Mouse (Mus musculus) intestine, embryonic 16.5 days (tissue): ENCODE results near the gene Igfbp4. TPM values are rescaled to one million over a fixed set of nuclear protein-coding genes. Genes with fewer than 3 reads are reported as not detected.

Experiments
- ATAC-seq: fragments of 200-750 bp; cut with Nextera tagmentation; 2 replicates; pipeline ENCODE4 v1.8.0; 2017; ENCODE audit warnings: moderate TSS enrichment, moderate library complexity
- H3K27ac ChIP-seq: fragments of 300-500 bp; sonication (generic); 2 replicates; pipeline ENCODE4 v1.5.1; 2014; ENCODE audit warnings: mild to moderate bottlenecking, low read length
- H3K27me3 ChIP-seq: fragments of 300-500 bp; sonication (generic); replicated peaks from 2 replicates; pipeline ENCODE4 v1.6.1; 2014; ENCODE audit warnings: low read length, control low read depth, mixed read lengths; ENCODE audit not compliant: control insufficient read depth, insufficient read depth
- H3K36me3 ChIP-seq: fragments of 300-500 bp; sonication (generic); 2 replicates; pipeline ENCODE4 v1.6.1; 2014; ENCODE audit warnings: low read length, control low read depth; ENCODE audit not compliant: control insufficient read depth, insufficient read depth
- H3K4me1 ChIP-seq: fragments of 300-500 bp; sonication (generic); 2 replicates; pipeline ENCODE4 v1.6.1; 2014; ENCODE audit warnings: low read length, control low read depth, mixed read lengths; ENCODE audit not compliant: control insufficient read depth, insufficient read depth
- H3K4me2 ChIP-seq: fragments of 300-500 bp; sonication (generic); 2 replicates; pipeline ENCODE4 v1.6.1; 2014; ENCODE audit warnings: low read depth, low read length, control low read depth
- H3K4me3 ChIP-seq: fragments of 300-500 bp; sonication (generic); 2 replicates; pipeline ENCODE4 v1.5.1; 2014; ENCODE audit warnings: mild to moderate bottlenecking, low read length
- H3K9ac ChIP-seq: fragments of 300-500 bp; sonication (generic); 2 replicates; pipeline ENCODE4 v1.6.1; 2014; ENCODE audit warnings: low read depth, low read length
- H3K9me3 ChIP-seq: fragments of 300-500 bp; sonication (generic); 2 replicates; pipeline ENCODE4 v1.6.1; 2016; ENCODE audit warnings: low read length, control low read depth; ENCODE audit not compliant: control insufficient read depth
- WGBS: fragments of 180-500 bp; shearing (Covaris S2); extraction: QIAGEN DNeasy Blood & Tissue Kit; methylation state at CpG from one replicate; pipeline ENCODE4 v1.1.7; 2014; 5-methylcytosine and 5-hydroxymethylcytosine counted together
- polyA plus RNA-seq: library from polyadenylated mRNA; unstranded; fragments of >200 nt; fragmentation: Nextera tagmentation; extraction: Ambion mirVana; gene quantifications from 2 replicates; pipeline ENCODE4 v1.2.1, GENCODE M21; 2015

Gene Igfbp4
- polyA plus RNA-seq, 1 experiment from 2014 or later, result 352 TPM

DNA sequence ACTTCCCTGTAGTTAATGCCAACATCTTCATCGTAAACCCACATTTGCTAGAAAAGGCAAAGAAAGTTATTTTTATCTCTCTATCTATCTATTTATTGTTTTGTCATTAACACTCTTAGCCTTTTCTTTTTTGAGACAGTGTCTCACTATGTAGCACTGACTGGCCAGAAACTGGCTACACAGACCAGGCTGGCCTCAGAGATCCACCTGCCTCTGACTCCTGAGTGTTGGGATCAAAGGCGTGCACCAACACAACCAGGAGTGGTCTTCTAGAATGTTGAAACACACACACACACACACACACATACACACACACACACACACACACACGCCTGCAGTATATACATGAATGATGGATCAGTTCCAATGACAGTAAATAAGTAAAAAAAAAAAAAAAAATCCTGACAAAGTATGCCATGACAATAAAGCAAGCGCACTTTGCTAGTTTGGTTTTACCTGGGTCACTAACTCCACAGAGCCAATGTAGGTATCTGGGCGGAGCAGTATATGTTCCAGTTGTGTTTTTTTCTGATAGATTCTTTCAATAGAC lies 18.6 kb upstream of the Igfbp4 start:
- H3K4me1 ChIP-seq, result peaks cover 7% of the 10 kb centered on the region
- H3K4me2 ChIP-seq, result peak overlapping the region; percentile 56
- WGBS, result 66% methylated on average over 5 of the region's 5 CpGs
- peak overlapping the region; percentile 19; the same call in 1 of the 2 replicates for H3K9ac ChIP-seq
- no peak for ATAC-seq
- no peaks in the 10 kb centered on the region for H3K27me3 ChIP-seq
- no peaks in the 10 kb centered on the region for H3K9me3 ChIP-seq
- H3K4me3 ChIP-seq, result peak overlapping the region; percentile 78
- no peak overlapping the region for H3K27ac ChIP-seq
- H3K36me3 ChIP-seq, result peaks cover 6% of the 10 kb centered on the region; the same call in 1 of the 2 replicates

DNA sequence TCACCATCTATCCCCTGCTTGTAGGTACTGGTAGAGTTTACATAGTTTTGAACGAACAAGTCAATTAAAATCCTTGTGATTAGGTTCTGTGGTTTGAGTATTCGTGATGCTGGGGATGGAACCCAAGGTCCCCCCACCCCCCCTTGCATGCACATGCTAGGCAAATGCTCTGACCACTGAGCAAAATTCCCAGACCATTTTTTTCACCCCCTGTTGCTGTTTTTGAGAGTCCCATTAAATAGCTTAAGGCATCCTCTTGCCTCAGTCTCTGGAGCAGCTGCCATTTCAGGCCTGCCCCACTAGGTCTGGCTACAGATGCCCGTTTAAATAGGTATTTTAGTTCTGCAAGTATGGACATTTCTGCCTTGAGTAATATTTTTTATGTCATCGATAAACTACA lies 17.9 kb upstream of the Igfbp4 start:
- peaks cover 6% of the 10 kb centered on the region; the same call in 1 of the 2 replicates for H3K36me3 ChIP-seq
- H3K4me3 ChIP-seq, result peak overlapping the region; percentile 78
- no peak overlapping the region for H3K27ac ChIP-seq
- WGBS, result 4% methylated on average over 4 of the region's 4 CpGs
- H3K4me1 ChIP-seq, result peaks cover 7% of the 10 kb centered on the region
- no peaks in the 10 kb centered on the region for H3K9me3 ChIP-seq
- no peaks in the 10 kb centered on the region for H3K27me3 ChIP-seq
- H3K9ac ChIP-seq, result peak overlapping the region; percentile 80
- no peak for ATAC-seq
- H3K4me2 ChIP-seq, result peak overlapping the region; percentile 56

DNA sequence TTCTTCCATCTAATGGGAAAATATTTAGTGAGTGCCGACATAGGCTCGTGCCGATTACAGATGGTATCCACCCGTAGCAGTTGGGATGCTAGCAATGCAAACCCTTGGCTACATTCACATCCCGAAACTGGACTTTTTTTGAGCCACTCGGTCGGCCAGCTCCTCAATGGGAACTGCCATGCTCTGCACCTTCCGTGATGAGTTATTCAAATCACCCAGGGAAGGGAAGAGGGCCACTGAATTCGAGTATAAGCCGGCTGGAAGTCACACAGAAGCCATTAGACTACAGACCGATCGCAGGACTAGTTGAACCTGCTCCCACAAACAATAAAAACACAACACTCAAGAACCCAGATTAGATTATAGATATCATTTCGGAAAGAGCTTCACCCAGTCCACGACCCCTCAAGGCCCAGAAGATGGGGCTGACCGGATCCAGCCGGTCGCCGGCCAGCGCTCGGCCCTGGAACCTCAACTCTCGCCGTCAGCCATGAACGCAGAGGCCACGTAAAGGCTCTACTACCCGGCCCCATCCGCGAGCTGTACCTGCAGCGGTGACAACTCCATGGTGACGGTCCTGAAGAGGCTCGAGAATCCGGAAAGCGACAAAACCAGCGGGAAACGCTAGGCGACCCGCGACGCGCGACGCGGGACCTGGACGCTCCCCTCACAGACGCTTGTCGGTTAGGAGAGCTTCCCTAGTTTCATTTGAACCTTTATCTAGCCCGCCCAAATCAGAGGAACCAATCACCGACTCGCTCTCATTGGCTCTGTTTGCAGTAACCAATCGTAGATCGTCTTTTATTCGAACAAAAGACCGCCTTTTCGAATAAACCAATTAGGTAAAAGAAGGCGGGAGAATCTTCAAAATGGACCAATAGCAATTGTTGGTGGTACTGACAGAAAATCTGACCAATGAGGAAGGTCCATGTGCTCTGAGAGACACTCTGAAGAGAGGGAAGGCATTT lies 17.3 kb upstream of the Igfbp4 start, which contains the start of gene Top2a:
Gene Top2a, minus strand, starts transcription at position 690 of the 968 bp plus-strand sequence.
- Histone ChIP-seq H3K4me1 (peaks cover 7% of the 10 kb centered on the region), H3K4me2 (peak within 1 kb of the TSS; percentile 56), H3K27ac (peak within 1 kb of the TSS; percentile 25; the same call in 1 of the 2 replicates), H3K4me3 (peak within 1 kb of the TSS; percentile 78), H3K9me3 (no peaks in the 10 kb centered on the region), H3K27me3 (no peaks in the 10 kb centered on the region), H3K9ac (peak within 1 kb of the TSS; percentile 80), H3K36me3 (peaks cover 6% of the 10 kb centered on the region; the same call in 1 of the 2 replicates)
- WGBS, result under 1% methylated on average over 54 of the region's 54 CpGs
- peak; percentile 96 for ATAC-seq

DNA sequence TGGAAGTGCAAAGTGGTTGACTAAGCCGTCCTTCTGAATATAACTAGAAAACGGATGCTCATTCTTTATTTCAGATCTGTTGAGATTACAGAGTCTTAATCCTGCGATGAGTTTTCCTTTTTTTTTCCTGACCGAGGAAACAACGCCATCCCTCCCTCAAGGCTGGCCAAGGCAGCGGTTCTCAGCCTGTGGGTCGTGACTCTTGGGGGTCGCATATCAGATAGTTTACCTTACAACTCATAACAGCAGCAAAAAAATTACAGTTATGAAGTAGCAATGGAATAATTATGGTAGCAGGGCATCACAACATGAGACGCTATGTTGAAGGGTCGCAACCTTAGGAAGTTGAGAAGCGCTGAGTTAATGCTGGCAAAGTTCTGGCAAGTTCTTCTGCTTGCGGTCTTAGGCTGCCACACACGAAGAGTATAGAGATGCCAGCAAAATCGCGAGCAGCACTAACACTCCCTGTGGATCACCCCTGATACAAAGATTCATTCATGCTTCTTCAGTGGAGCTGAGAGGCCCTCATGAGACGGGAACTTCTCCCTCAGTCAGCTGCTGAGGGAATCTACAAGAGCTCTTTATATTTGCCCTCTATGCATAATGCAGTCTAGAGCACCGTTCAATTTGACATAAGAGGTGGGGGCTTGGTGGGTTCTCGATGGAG lies 16.4 kb upstream of the Igfbp4 start:
- Histone ChIP-seq H3K27me3 (no peaks in the 10 kb centered on the region), H3K27ac (no peak overlapping the region), H3K4me2 (peak overlapping the region; percentile 56), H3K4me1 (peaks cover 7% of the 10 kb centered on the region), H3K36me3 (peaks cover 6% of the 10 kb centered on the region; the same call in 1 of the 2 replicates), H3K9me3 (no peaks in the 10 kb centered on the region), H3K4me3 (peak overlapping the region; percentile 35), H3K9ac (peak overlapping the region; percentile 34; the same call in 1 of the 2 replicates)
- 39% methylated on average over 18 of the region's 18 CpGs for WGBS
- ATAC-seq, result peak; percentile 24

DNA sequence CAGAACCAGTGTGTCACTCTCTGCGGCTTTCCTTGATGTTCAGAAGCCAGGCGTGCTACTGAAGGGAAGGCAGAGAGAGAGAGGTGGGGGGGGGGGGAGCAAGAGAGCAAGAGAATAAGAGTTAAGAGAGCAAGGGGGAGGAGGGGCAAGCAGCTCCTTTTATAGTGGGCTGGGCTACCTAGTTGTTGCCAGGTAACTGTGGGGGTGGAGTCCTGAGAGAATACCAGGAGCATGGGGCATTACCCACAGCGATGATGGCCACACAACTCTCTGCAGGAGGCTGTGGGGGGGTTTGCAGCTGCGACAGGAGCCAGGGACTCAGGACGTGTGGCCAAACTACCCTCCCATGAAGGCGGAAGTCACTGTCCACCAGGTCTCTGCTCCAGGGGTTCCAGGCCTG lies 15.2 kb upstream of the Igfbp4 start:
- H3K27ac ChIP-seq, result no peak overlapping the region
- no peaks in the 10 kb centered on the region for H3K9me3 ChIP-seq
- ATAC-seq, result no peak
- 89% methylated on average over 6 of the region's 6 CpGs for WGBS
- H3K9ac ChIP-seq, result no peak overlapping the region
- peaks cover 7% of the 10 kb centered on the region for H3K4me1 ChIP-seq
- peaks cover 4% of the 10 kb centered on the region; the same call in 1 of the 2 replicates for H3K36me3 ChIP-seq
- no peak overlapping the region for H3K4me3 ChIP-seq
- H3K4me2 ChIP-seq, result no peak overlapping the region
- H3K27me3 ChIP-seq, result no peaks in the 10 kb centered on the region

DNA sequence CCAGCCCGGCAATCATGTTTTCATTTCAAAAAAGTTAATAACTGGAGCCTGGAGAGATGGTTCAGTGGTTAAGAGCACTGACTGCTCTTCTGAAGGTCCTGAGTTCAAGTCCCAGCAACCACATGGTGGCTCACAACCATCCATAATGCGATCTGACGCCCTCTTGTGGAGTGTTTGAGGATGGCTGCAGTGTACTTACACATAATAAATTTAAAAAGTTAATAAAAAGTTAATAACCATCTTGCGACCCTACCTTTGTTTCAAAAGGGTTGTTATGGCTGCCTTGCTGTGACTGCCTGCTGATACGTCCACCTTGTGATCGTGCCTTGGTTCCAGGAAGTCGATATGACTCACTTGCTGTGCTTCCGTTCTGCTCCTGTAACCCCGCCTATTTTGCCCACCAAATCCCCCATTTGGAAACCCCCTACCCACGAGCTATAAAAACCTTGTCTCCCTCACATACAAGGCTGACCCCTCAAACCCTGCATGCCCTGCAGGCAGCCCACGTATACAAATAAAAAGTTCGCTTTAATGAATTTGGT lies 14.1 kb upstream of the Igfbp4 start:
- no peak for ATAC-seq
- Histone ChIP-seq H3K9me3 (no peaks in the 10 kb centered on the region), H3K4me3 (no peak overlapping the region), H3K36me3 (no peaks in the 10 kb centered on the region), H3K4me1 (peaks cover 7% of the 10 kb centered on the region), H3K27me3 (no peaks in the 10 kb centered on the region), H3K27ac (no peak overlapping the region), H3K9ac (no peak overlapping the region), H3K4me2 (no peak overlapping the region)
- WGBS, result 81% methylated on average over 12 of the region's 12 CpGs

DNA sequence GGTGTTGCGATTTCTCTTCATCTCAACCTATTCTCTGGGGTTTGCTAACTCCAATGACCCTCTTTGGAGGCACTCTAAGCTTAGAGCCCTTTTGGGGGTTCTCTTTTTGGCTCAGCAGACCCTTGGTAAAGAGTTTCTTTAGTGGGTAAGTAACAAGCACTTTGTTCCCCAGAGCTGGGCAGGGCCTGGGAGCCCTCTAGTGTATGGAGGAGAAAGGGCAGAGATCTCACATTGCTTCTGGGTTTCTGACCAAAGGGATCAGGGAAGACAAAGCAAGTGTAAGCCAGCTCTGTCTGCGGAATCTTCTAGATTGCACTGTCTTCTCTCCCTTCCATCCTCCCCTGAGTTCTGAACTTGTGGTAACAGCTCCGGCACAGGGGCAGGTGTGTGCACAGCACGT lies 5.7 kb upstream of the Igfbp4 start:
- no peak overlapping the region for H3K4me2 ChIP-seq
- H3K27me3 ChIP-seq, result no peaks in the 10 kb centered on the region
- H3K9ac ChIP-seq, result no peak overlapping the region
- H3K9me3 ChIP-seq, result no peaks in the 10 kb centered on the region
- no peaks in the 10 kb centered on the region for H3K36me3 ChIP-seq
- ATAC-seq, result no peak
- H3K4me3 ChIP-seq, result no peak overlapping the region
- no peak overlapping the region for H3K27ac ChIP-seq
- WGBS, result 74% methylated on average over 4 of the region's 4 CpGs
- peaks cover 2% of the 10 kb centered on the region; the same call in 1 of the 2 replicates for H3K4me1 ChIP-seq

DNA sequence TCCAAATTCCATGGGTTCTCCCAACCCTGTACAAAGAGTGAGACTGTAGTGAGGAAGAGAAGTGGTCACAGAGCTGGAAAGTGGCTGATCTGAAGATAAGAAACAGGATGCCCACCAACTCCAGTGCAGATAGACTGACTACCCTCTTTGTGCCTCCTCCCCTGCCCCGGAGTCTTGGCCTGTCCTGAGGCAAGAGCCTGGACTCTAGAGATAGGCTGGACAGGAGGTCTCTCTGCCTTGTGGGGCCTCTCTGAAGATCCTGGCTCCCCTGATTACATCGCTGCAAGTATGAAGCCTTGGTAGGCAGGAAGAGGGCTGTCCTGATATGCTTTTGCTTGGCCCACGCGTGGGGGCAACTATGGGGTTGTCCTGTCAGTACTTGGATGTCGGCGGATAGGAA lies 4.8 kb upstream of the Igfbp4 start:
- H3K4me2 ChIP-seq, result no peak overlapping the region
- no peaks in the 10 kb centered on the region for H3K9me3 ChIP-seq
- H3K27me3 ChIP-seq, result no peaks in the 10 kb centered on the region
- H3K4me1 ChIP-seq, result peaks cover 6% of the 10 kb centered on the region; the same call in 1 of the 2 replicates
- ATAC-seq, result no peak
- WGBS, result 73% methylated on average over 6 of the region's 6 CpGs
- H3K4me3 ChIP-seq, result no peak overlapping the region
- no peak overlapping the region for H3K9ac ChIP-seq
- H3K27ac ChIP-seq, result no peak overlapping the region
- H3K36me3 ChIP-seq, result no peaks in the 10 kb centered on the region

DNA sequence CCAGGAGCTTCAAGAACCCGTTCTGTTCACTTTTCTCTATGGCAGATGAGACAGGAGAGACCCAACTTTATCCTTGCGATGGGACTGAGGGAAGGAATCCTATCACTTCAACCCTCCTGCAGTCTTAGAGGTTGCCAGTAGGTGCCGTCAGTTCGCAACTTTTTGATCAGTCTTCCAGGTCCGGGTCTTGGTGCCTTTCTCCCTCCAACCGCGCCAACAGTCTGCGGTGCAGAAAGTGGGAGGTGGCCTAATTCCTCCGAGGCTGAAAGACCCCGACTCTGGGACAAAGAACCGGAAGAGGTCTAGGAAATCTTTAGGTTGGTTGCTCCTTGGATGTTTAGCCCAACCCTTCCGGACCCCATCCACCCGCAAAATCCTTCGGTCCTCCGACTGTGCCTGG lies 1.3 kb upstream of the Igfbp4 start:
- WGBS, result under 1% methylated on average over 15 of the region's 15 CpGs
- H3K27ac ChIP-seq, result peak overlapping the region; percentile 92

More for the DNA sequence above, 1.3 kb upstream of the Igfbp4 start:
- H3K4me3 ChIP-seq, result peak overlapping the region; percentile 64
- peaks cover 22% of the 10 kb centered on the region for H3K4me1 ChIP-seq
- no peaks in the 10 kb centered on the region for H3K9me3 ChIP-seq
- no peaks in the 10 kb centered on the region for H3K36me3 ChIP-seq
- H3K27me3 ChIP-seq, result no peaks in the 10 kb centered on the region
- peak overlapping the region; percentile 81 for H3K4me2 ChIP-seq
- peak; percentile 62 for ATAC-seq
- peak overlapping the region; percentile 85 for H3K9ac ChIP-seq
